13 mouse cellular contexts compared by ENCODE assay signal in the genomic region with DNA sequence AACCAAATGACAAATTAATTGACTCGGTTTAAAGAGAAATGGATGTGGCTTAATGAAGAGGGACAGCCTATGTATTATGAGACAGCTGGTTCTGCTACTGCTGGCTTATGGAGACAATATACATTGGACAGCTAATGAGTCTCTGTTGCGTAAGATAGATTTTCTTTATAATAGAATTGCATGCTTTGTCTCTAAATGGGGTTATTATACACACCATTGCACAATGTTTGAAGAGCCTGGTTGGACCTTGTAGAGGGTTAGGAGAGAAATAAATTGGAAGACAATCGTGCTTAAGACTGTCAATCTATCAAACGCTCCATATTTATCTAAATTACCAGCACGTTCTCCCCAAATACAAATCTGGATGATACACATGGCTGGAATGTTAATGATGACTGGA.
"Had no signal": no experiment of that assay in that cellular context is flagged by ENCODE, and none has a peak within 500 bp of the region (broad histone marks: within the 10 kb centered on the region; RNA-seq: fewer than 3 reads in every experiment).

No protein-coding gene starts in this region.

- H3K27ac ChIP-seq: kidney, postnatal 0 days; layer of hippocampus, adult 2 months; limb, embryonic 13.5 days; liver, embryonic 14.5 days had no signal

- H3K9ac ChIP-seq: limb, embryonic 13.5 days; liver, embryonic 14.5 days had no signal

- H3K36me3 ChIP-seq: limb, embryonic 13.5 days had no signal

- DNase-seq: kidney, adult 11 months; kidney, adult 9 months; kidney, postnatal 36 days; left cerebral cortex, postnatal 4 days; lung, adult 2 months; lung, postnatal 14 days; midbrain, embryonic 14.5 days; right cerebral cortex, adult 18-20 months; right cerebral cortex, postnatal 25 days had no signal

- H3K9me3 ChIP-seq: limb, embryonic 13.5 days had no signal

- H3K4me3 ChIP-seq: layer of hippocampus, adult 2 months; limb, embryonic 13.5 days had no signal

- H3K4me2 ChIP-seq: limb, embryonic 13.5 days had no signal
